11 mouse cellular contexts compared by ENCODE assay signal in the genomic region with DNA sequence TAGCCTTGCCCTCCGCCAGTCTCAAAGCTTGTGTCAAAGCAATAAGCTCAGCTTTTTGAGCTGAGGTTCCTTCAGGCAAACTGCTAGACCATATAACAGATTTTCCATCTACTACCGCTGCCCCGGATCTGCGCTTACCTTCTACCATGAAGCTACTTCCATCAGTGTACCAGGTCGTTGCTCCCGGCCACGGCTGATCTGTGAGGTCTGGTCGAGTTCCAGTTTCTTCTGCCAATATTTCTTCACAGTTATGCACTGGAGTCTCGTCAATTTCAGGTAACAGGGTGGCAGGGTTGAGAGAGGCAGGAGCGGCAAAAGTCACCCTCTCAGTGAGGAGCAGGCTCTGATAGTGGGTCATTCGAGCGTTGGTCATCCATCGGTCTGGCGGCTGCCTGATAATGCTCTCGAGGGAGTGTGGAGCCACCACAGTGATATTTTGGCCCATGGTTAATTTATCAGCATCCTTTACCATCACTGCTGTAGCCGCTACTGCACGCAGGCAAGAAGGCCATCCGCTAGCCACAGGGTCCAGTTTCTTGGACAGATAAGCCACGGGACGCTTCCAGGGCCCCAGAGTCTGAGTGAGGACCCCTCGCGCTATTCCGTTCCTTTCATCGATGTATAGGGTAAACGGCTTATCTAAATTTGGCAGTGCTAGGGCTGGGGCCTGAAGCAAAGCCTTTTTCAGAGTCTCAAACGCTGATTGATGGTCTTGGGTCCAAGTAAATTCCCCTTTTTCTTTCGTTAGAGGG.
DNase-seq lines count a peak whose midpoint lies in the region; ATAC-seq and TF ChIP-seq lines count a peak whose summit lies in the region.
"Had no signal": no experiment of that assay in that cellular context is flagged by ENCODE, and none has a peak within 500 bp of the region (broad histone marks: within the 10 kb centered on the region; RNA-seq: fewer than 3 reads in every experiment).

No protein-coding gene starts in this region.

- WGBS in limb, embryonic 11.5 days, result 68% methylated on average over 27 of the region's 27 CpGs

- peak; percentile 3 for DNase-seq in CD4-positive, CD25-positive, alpha-beta regulatory T cell, adult 2 months (ENCODE audit: low read depth, low spot score)
- peak; percentile 0 for DNase-seq in left cerebral cortex, postnatal 4 days
- no peak for DNase-seq in left cerebral cortex, postnatal 25 days (ENCODE audit: low spot score in 2 of 2)
- DNase-seq in limb, embryonic 11.5 days (ENCODE audit: low spot score), result peak; percentile 31
- no peak for DNase-seq in layer of hippocampus, postnatal 25 days (ENCODE audit: extremely low spot score in 1 of 2, low spot score in 1 of 2)
- DNase-seq in ovary, adult 18-20 months (ENCODE audit: low spot score), result no peak
- DNase-seq: cerebellum, adult 9-10 months had no signal

- no peak overlapping the region for H3K9ac ChIP-seq in limb, embryonic 11.5 days (ENCODE audit: low read length)
- H3K9ac ChIP-seq: forebrain, embryonic 13.5 days had no signal

- peak overlapping the region; percentile 0 for H3K4me3 ChIP-seq in E14TG2a.4 (replicated peaks; ENCODE audit: low read length)
- H3K4me3 ChIP-seq in limb, embryonic 11.5 days (ENCODE audit: low read depth, low read length), result no peak overlapping the region
- H3K4me3 ChIP-seq: forebrain, embryonic 13.5 days had no signal

- no peak overlapping the region for H3K27ac ChIP-seq in limb, embryonic 11.5 days (replicated peaks; ENCODE audit: low read depth, low read length)
- H3K27ac ChIP-seq: forebrain, embryonic 13.5 days had no signal

- no peak overlapping the region for H3K4me2 ChIP-seq in limb, embryonic 11.5 days (ENCODE audit: low read depth, severe bottlenecking)
- H3K4me2 ChIP-seq: forebrain, embryonic 13.5 days had no signal

- H3K4me1 ChIP-seq in E14TG2a.4 (replicated peaks; ENCODE audit: low read depth, low read length), result no peaks in the 10 kb centered on the region; the same call in 1 of the 2 replicates
- H3K4me1 ChIP-seq in limb, embryonic 11.5 days (ENCODE audit: control insufficient read depth, insufficient read depth, low read length), result no peaks in the 10 kb centered on the region
- H3K4me1 ChIP-seq: forebrain, embryonic 13.5 days had no signal

- H3K27me3 ChIP-seq in E14TG2a.4 (ENCODE audit: insufficient read depth, low read length), result 0 out of 2 replicates have a peak, but pooled peaks cover 3% of the 10 kb centered on the region
- peaks cover 12% of the 10 kb centered on the region for H3K27me3 ChIP-seq in limb, embryonic 11.5 days (ENCODE audit: control insufficient read depth, insufficient read depth, low read length)

- TF ChIP-seq CTCF in E14TG2a.4 (conservative IDR thresholded peaks at IDR 0.05; ENCODE audit: low read length), result no peak

- no peak for ATAC-seq in CD4-positive, CD25-positive, alpha-beta regulatory T cell, adult 4 months
- no peak for ATAC-seq in limb, embryonic 11.5 days (ENCODE audit: insufficient number of reproducible peaks, low FRiP score, low TSS enrichment, low read depth)
- ATAC-seq: activated CD4-positive, CD25-positive, alpha-beta regulatory T cell, adult 4 months; forebrain, embryonic 13.5 days had no signal

- peaks cover 28% of the 10 kb centered on the region for H3K36me3 ChIP-seq in E14TG2a.4 (ENCODE audit: insufficient read depth, low read length)
- peaks cover 19% of the 10 kb centered on the region; the same call in 1 of the 2 replicates for H3K36me3 ChIP-seq in limb, embryonic 11.5 days (ENCODE audit: control insufficient read depth, insufficient read depth, low read length)

- intact Hi-C loops in left cerebral cortex, postnatal 4 days (cut with DNase I), result no loop called here
- intact Hi-C loops in left cerebral cortex, postnatal 25 days (cut with DNase I), result no loop called here

- H3K9me3 ChIP-seq in E14TG2a.4 (ENCODE audit: low read length), result peaks cover 91% of the 10 kb centered on the region
- peaks cover 74% of the 10 kb centered on the region for H3K9me3 ChIP-seq in limb, embryonic 11.5 days (ENCODE audit: control insufficient read depth, low read length)

Comparison
In these comparisons a context has a peak if more than half of its experiments do, and no peak if none do; other contexts are left out.
1. DNase-seq: peak in CD4-positive, CD25-positive, alpha-beta regulatory T cell, adult 2 months (single experiment), left cerebral cortex, postnatal 4 days (single experiment) and limb, embryonic 11.5 days (single experiment); none in left cerebral cortex, postnatal 25 days (0 of 2), layer of hippocampus, postnatal 25 days (0 of 2) and ovary, adult 18-20 months (single experiment).